Mouse (Mus musculus) urinary bladder, adult 18-20 months (tissue): ENCODE data around the gene Atp6ap1.

Experiments used
- DNase-seq, 2 experiments: peaks; one replicate each; pipeline ENCODE4 v3.0.0; 2022; ENCODE audit warnings: low spot score in 2 of 2, mixed read lengths in 2 of 2

Gene Atp6ap1

GRCm38 (mm10) chrX:74296538-74297448 is at the start of gene Atp6ap1:
Atp6ap1 (plus strand) TSS chrX:74297097.
- DNase-seq: peak; percentile 90 to 94

DNA sequence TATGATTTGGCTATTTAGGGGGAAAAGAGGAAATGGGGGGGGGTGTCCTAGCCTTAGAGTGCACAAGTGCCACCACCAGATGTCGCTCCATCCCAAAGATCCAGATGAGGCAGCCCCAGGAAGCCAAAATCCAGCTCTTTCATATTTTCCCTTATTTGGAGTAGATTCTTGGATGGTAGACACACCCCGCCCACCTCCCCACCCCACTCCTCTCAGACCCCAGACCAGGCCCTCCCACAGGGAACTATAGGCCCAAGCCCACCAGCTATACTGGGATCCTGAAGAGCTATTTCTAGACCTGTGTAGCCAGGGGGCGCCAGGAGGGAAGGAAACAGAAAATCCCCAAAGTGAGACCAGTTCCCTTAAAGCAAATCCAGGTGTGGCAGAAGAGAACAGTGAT is 48.2 kb upstream of the Atp6ap1 start:
- DNase-seq: peak in 1 of 2 experiments; percentile 22

DNA sequence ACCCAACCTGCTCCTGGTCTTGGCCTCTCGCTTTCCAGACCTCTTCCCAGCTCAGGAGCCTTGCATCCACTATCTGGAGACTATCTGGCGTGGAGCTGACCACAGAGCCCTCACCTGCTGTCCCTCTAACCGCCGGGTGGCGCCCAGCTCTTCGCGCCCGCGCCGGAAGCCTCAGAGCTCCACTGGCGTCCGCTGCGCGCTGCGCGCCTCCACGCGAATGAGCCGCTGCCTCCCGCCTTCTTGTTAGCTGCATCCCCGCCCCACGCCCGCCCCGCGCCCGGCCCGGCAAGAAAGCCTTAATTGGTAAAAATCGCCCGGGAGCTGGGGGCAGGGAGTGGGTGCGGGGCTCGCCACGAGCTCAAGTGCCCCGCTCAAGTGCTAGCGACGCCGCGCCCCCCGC is 47.3 kb upstream of the Atp6ap1 start, which contains the start of gene Flna:
TSS of gene Flna (minus strand) at position 206 of the 400 bp plus-strand sequence.
- peak; percentile 45 to 57 for DNase-seq

DNA sequence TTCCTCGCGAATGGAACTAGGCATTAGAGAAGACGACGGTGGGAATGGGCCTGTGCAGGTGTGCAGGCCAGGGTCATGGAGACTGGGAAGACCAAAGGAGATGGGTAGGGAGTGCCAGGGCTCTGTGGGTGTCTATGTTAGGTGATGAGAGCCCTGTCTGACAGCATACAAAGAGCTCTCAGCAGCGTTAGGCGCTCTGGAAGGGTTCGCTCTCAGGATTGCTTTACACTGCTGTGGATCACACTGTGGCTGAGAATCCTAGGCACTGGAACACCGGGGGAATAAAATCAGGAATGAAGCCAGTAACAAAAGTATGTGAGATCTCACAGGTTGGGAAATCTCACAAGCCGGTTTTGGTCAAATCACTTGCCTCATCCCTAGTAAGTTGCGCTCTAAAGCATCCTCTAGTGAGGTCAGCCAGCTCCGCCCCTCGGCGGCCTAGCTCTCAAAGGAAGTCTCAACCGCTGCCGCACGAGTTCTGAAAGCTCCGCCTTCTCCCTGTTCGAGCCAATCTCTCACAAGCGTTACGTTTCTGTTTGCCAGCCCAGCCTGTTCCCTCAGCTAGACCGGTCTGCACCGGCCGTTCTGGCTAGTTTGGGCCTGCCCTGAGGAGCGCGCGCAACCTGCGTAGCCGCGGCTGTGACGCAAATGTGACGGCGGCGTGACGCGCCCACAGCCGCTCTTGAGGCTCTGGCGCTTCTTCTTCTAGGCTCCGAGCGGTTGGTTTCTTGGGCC is 42.6 kb upstream of the Atp6ap1 start, which contains the start of gene Emd:
TSS of gene Emd (plus strand) at position 535 of the 735 bp plus-strand sequence.
- peak; percentile 59 to 88 for DNase-seq

DNA sequence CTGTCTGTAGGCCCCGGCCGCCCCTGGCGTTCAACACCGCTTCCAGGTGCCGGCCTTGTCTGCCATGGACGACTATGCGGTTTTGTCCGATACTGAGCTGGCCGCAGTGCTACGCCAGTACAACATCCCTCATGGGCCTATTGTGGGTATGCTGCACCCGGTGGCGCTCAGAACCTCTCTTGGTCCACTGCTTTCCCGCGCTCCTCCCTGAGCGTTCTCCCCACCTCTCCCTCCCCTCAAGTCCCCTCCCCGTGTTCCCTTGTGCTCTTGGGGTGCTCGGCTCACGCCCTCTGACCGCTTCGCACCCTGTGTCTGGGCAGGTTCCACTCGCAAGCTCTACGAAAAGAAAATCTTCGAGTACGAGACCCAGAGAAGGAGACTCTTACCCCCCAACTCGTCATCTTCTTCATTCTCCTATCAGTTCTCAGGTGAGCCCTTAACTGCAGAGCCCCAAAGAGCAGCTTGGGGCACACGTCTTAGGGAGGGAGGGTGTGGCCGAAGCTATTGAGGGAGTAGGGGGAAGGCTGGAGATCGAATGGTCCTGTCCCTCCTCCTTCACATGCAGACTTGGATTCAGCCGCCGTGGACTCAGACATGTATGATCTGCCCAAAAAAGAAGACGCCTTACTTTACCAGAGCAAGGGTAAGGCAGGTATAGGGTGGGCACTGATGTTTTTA is 41.9 kb upstream of the Atp6ap1 start:
- DNase-seq: no peak

DNA sequence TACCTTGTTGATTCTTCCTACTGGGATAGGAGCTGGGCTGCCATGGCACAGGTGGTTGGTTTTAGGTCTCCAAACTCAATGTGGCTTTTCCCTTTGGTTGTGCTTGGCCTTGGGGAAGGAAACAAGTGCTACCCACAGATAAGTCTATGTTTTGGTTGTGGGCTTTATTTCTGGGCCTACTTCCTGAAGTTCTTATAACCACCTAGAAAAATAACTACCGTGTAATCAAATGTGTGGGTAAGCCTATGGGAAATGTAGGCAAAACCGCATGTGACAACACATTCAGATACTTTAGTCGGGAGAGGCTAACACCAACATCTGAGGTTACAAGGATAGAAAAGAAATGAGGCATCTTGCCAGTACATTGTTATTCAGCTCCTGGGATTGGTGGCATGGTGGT is 39.2 kb upstream of the Atp6ap1 start:
- DNase-seq: no peak

DNA sequence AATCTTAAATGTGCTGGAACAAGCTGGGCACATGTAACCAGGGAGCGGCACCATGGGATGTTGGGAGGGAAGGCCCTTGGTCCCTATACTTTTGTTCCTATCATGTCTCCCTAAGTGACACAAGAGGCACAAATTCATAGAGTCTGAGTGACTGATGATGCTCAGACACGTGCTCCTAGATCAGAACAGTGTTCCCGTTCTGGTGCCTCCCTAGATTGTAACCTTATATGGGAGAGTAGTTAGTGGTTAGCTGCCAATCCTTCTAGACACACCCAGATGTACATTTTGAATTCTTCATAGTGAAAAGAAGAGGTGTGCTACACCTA is 27.2 kb upstream of the Atp6ap1 start:
- DNase-seq: no peak

GRCm38 (mm10) chrX:74270062-74270901 is 26.6 kb upstream of the Atp6ap1 start, which contains the start of gene Rpl10:
Rpl10 (plus strand) TSS chrX:74270812.
- peak; percentile 66 to 87 for DNase-seq

DNA sequence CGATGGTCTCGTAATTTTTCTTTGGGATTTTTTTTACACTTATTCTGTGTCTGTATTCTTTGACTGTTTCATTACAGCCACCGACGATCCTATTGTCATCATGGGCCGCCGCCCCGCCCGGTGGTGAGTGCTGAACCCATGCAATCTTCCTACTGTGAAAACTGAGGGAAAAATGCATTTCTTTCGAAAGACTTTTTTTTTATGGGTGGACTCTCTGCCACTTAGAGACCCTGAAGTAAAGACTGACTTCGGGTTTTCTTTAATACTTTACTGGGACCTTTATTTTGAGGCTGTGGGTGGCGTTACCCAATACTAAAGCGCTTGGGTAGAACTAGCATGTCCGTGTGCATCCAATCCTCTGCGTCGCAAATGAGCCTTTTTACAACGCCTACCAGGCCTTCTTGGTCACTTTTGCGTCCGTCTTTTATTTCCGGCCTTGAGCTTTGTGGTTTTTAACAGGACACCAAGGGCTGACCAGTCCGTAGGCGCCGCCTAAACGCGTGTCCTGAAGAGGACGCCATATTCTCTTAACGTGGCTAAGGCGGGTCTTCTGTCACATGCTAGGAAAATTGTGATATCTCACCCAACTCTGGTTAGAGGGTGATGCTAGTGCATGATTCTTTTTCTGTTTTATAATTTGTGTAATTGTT is 25.9 kb upstream of the Atp6ap1 start:
- peak in 1 of 2 experiments; percentile 15 for DNase-seq

DNA sequence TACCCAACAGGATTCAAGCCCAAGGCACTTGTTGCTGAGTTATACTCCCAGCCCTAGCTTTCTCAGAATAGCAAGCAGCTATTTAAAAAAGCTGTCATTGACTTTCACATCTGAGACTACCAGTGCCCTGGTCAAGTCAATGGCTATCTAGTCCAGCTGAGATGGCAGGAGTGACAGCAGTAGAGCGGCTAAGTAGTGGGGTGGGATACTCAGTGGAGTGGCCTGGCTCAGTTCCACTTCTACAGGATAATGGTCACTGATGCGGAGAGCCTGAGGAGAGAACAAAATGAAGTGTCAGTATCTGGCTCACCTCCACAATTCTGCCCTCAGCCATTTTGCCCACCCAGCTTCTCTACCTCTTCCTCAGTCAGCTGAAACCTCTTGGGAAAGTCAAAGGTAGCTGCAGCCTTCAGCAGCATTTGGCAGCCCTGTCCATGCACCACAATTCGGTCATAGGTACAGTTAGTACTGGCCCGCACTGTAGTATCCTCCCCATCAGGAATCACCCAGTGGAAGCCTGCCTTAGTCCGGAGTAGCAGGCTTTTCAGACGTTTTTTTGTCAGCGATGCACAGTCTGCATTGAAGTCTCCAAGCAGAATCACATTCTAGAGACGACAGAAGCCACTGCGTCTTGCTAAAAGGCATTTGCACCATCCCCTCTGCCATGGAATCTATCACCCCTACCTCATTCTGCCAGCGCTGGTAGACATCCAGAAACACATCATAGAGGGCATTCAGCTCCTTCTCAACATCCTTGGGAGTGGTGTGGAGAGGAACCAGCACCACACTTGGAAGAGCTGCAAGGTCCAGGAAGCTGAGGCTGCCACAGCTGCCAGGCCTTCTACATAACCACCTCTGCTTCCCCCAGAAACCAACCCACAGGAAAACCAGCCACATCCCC is 23.2 kb upstream of the Atp6ap1 start:
- no peak for DNase-seq

DNA sequence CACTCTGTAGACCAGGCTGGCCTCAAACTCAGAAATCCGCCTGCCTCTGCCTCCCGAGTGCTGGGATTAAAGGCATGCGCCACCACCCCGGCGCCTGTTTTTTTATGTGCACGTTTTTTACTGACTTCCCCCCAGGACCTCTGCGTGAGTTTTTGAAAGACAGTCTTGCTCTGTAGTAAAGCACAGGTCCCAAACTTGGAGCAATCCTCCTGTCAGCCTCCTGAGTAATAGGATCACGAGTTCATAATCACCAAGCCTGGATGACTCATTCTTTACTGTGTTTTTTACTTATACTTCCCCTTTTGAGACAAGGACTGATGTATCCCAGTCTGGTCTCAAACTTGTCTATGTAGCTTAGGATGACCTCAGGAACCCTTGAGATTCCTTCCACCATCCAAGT is 19.0 kb upstream of the Atp6ap1 start:
- no peak for DNase-seq

DNA sequence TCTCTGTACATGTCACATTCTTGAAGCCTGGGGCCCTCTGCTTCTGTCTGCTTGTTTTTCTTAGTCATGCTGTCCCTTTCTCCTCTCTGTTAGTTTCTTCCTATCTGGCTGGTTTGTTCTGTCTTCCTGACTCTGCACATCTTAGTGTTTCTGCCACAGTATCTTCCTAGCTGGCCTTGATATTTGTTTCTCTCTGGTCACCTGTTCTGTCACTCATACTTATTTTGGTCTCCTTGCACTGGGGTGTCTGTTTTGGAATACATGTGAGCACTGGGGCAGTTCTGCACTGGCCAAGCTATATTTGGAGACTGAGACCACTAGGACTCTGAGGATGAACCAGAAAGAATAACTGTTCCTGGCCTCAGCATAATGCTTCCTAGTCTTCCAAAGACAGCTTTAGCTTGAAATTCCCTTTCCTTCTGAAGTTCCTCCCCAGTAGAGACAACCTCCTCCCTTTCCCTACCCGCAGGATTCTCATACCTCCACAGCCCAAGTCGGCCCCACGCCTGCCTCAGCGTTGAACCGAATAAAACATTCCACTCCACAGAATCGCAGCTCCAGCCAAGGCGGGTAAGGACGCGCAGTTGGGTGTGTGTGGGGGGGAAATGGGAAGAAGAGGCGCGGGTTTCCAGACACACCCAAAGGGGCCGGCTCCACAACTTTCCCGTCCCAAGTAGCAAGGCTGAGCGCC is 15.7 kb upstream of the Atp6ap1 start:
- no peak for DNase-seq

DNA sequence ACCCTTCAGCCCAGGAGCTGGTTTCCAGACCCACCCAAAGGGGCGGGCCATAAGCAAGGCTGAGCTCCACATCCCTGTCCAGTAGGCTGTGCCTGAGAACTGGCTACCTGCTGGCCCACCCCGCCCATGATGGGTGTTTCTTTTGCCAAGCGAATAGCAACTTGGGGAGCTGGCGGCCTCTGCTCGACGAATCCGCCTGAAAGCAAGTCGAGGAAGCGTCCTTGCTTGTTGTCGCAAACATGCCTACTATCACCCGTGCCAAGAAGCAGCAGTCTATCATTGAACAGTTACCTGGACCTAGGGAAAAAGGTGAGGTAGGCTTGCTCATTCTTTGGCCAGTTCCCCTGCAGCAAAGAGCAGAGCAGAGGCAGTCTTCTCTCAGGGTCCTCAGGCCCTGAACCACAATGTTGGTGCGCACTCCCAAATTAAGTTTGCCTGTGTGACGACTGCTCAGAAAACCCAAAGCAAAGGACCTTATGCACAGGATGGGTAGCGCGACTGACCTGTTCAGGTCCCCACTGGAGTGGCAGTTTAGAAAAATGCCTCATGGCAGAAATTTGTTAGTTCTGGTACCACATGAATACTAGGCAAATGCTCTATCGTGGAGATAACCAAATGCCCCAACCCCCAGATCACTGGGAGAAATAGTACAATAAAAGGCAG is 15.0 kb upstream of the Atp6ap1 start, which contains the start of the genes Taz and Dnase1l1:
TSS of gene Taz (plus strand) at position 181 of the 663 bp plus-strand sequence.
TSS of gene Dnase1l1 (minus strand) at position 606 of the 663 bp plus-strand sequence.
- DNase-seq: peak; percentile 48 to 82

- peak; percentile 70 to 81 for DNase-seq
These were observed 14.4 kb upstream of the Atp6ap1 start for GRCm38 (mm10) chrX:74282395-74283091.

DNA sequence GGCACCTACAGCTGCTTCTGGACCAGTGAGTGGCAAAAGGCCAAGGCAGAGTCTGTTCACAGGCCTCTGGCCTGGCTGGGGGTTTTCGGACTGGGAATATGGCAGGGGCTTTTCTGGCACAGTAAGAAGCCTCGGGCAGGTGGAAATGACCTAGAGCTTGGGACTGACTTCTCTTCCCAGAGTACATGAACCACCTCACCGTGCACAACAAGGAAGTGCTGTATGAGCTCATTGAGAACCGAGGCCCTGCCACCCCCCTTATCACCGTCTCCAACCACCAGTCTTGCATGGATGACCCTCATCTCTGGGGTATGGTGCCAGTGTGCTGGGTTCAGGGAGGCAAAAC is 13.8 kb upstream of the Atp6ap1 start:
- no peak for DNase-seq

DNA sequence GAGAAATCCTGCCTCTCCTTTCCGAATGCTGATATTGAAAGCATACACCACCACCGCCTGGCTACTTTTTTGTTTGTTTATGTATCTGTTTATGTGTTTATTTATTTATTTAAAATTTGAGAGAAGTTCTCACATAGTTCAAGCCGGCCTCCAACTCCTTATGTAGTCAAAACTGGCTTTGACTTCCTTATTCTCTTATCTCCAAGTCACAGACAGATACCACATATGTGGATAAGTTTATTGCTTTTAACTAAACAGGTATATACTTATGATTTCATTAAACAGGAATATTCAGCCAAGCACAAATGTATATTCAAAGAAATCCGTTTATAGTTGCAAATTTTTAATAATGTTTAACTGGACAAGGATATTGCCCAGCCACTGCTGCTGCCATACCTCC is 3.5 kb upstream of the Atp6ap1 start:
- no peak for DNase-seq

- no peak for DNase-seq
These were observed 1.5 kb downstream of the Atp6ap1 start for GRCm38 (mm10) chrX:74298348-74298747.

DNA sequence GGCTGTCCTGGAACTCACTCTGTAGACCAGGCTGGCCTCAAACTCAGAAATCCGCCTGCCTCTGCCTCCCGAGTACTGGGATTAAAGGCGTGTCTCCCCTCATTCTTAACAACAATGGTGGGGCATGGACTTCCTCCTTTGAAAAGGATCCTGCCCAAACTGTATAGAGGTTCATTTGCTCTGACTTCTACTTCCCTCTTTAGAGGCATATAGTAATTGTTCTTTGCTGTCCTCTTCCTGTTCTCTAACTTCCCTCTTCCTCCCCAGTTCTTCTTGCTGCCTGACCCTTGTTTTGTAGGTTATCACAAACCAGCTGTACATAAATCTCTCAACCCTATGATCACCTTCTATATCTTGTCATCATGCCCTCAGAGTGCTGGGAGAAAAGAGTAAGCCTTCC is 2.8 kb downstream of the Atp6ap1 start:
- DNase-seq: no peak
